Mouse (Mus musculus) cerebellum, adult 9-11 months (tissue): ENCODE data around the gene Tmem79.
"Not testable (repeated sequence)": the region's sequence is repeated elsewhere in the genome, so short reads cannot be mapped to it uniquely, and the experiment has no call there.

Experiments used
- DNase-seq: peaks from one replicate; pipeline ENCODE4 v3.0.0; 2022

Tmem79 gene

DNA sequence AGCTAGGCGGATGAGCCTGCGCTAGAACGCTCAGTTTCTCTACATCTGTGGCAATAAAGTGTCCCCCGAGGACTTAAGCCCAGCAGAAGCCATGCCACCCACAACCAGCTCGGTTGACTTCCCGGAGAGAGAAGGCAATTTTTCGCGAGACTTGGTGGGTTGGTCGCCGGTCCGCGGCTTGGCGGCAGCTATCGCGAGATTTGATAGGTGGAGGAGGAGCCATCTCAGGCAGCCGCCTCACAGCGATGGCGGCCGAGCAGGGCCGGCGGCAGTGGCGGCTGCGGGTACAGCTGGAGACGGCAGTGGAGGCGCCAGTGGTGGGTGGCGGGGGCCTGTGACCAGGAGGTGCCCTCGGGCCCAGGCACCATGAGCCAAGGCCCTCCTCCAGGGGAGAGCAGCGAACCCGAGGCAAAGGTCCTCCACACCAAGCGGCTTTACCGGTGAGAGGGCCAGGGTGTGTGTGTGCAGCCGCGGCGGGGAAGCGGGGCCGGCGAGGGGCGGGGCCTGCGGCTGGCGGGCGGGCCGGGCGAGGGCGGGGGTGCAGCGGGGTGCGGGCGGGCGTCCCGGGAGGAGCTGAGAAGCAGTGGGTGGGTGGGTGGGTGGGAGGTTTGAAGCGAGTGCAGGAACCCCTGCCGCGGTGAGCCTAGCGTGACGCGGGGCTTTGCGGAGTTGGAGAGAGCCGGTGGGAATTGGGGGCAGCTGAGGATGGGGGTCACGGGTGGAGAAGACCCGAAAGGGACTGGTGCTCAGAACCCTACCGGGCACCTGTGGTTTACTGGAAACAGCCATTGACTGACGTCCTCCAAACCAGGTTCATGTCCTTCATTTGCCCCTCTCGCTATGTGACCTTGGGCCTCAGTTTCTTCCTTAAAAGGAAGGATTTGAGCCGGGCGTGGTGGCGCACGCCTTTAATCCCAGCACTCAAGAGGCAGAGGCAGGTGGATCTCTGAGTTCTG, at the start of gene Tmem79, which contains the start of gene Smg5:
Gene Tmem79, minus strand, starts transcription at position 91 of the 956 bp plus-strand sequence.
Gene Smg5, plus strand, starts transcription at position 203 of the 956 bp plus-strand sequence.
- DNase-seq, result peak; percentile 95

DNA sequence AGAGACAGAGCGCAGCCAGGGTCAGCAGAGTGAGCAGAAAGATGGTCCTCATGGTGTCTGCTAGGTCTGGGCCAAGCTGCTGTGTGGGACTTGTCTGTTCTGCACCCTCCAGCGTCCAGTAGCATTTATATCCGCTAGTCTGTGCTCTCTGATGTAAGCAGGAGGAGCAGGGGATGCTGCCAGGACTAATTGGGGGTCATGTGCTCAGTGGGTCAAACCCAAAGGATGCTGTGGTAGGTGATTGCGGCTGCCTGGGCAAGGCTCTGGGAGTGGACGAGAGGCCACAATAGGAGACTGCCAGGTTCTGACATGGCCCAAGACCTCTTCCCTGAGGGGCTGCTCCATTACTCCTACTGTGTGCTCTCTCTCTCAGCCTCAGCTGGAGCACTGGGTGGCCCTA, 48.4 kb upstream of the Tmem79 start, which contains the start of gene Bglap:
Gene Bglap, minus strand, starts transcription at position 101 of the 400 bp plus-strand sequence.
- no peak for DNase-seq

DNA sequence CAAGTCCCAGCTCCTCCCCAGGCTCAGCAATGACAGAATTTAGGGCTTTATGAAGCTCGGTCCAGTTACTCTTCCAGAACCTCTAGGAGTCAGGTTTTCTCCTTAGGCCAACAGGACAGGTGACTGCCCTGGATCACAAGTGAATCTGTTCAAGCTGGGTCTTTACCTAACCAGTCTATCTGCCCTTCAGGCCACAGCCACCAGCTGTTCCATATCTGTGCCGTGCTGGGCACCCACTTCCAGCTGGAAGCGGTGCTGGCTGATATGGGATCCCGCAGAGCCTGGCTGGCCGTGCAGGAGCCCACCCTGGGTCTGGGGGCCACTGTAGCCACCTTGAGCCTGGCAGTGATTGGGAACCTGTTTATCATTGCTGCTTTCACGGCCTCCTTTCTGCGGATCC, 46.4 kb upstream of the Tmem79 start:
- DNase-seq, result not testable (repeated sequence)

DNA sequence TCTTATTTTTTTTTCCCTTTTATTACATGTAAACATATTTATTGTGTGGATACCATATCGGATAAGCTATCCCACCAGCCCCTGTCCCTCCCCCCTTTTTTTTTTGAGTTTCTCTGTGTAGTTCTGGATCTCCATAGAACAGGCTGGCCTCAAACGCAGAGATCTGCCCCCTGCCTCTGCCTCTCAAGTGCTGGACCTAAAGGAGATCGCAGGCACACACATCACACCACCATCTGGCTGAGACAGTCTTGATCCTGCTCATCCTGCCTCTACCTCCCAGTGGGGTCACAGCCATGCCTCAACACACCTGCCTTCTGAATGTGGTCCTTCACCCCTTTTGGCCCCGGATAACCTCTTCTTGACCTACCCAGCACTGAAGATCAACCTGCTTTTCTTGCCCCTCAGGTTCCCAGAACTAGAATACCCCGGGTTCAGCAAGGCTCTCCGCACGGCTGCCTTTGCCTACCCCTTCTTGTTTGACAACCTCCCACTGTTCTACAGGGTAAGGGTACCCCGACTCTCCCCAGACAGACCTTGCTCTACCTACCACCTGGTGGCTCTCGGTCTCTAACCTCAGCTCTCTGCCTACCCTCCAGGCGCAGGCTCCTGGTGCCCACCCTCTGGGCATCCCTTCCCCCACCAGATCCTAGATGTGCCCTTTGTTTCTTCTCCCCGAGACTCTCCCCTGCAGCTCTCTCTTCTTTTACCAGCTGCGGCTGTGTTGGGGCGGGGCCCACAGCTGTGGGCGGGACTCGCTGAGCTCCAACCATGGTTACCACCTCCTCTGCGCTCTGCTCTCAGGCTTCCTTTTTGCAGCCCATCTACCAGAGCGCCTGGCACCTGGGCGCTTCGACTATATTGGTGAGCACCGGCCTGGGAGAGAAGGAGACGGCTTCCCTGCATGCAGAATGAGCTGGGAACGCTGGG, 45.7 kb upstream of the Tmem79 start:
- not testable (repeated sequence) for DNase-seq

DNA sequence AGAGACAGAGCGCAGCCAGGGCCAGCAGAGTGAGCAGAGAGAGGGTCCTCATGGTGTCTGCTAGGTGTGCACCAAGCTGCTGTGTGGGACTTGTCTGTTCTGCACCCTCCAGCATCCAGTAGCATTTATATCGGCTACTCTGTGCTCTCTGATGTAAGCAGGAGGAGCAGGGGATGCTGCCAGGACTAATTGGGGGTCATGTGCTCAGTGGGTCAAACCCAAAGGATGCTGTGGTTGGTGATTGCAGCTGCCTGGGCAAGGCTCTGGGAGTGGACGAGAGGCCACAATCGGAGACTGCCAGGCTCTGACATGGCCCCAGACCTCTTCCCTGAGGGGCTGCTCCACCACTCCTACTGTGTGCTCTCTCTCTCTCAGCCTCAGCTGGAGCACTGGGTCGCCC, 42.7 kb upstream of the Tmem79 start, which contains the start of gene Bglap2:
Gene Bglap2, minus strand, starts transcription at position 101 of the 400 bp plus-strand sequence.
- not testable (repeated sequence) for DNase-seq

DNA sequence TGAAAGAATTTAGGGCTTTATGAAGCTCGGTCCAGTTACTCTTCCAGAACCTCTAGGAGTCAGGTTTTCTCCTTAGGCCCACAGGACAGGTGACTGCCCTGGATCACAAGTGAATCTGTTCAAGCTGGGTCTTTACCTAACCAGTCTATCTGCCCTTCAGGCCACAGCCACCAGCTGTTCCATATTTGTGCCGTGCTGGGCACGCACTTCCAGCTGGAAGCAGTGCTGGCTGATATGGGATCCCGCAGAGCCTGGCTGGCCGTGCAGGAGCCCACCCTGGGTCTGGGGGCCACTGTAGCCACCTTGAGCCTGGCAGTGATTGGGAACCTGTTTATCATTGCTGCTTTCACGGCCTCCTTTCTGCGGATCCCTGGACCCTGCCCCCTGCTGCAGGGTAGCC, 40.7 kb upstream of the Tmem79 start:
- not testable (repeated sequence) for DNase-seq

DNA sequence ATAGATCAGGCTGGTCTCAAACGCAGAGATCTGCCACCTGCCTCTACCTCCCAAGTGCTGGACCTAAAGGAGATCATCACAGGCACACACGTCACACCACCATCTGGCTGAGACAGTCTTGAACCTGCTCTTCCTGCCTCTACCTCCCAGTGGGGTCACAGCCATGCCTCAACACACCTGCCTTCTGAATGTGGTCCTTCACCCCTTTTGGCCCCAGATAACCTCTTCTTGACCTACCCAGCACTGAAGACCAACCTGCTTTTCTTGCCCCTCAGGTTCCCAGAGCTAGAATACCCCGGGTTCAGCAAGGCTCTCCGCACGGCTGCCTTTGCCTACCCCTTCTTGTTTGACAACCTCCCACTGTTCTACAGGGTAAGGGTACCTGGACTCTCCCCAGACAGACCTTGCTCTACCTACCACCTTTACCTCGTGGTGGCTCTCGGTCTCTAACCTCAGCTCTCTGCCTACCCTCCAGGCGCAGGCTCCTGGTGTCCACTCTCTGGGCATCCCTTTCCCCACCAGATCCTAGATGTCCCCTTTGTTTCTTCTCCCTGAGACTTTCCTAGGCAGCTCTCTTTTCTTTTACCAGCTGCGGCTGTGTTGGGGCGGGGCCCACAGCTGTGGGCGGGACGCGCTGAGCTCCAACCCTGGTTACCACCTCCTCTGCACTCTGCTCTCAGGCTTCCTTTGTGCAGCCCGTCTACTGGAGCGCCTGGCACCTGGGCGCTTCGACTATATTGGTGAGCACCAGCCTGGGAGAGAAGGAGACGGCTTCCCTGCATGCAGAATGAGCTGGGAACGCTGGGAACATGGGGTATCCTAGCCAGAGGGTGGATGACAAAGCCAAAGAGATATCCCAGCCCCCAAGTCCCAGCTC, 40.0 kb upstream of the Tmem79 start:
- DNase-seq, result not testable (repeated sequence)

DNA sequence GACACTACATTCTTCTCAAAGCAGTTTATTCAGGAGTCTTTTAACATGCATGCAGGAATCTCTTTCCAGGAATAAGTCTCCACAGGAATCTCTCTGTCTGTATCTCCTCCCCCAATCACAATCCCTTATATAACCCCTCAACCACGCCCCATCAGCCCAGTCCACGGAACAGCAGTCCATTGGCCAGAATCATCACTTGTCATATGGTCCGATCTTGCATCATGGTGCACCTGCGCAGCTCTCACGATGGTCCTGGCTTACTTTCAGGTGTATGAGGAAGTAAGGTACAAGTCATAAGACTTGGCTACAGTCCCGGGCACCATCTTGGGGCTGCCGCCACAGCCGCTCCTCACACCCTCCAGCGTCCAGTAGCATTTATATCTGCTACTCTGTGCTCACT, 36.7 kb upstream of the Tmem79 start, which contains the start of gene Bglap3:
Gene Bglap3, minus strand, starts transcription at position 101 of the 400 bp plus-strand sequence.
- DNase-seq, result not testable (repeated sequence)

DNA sequence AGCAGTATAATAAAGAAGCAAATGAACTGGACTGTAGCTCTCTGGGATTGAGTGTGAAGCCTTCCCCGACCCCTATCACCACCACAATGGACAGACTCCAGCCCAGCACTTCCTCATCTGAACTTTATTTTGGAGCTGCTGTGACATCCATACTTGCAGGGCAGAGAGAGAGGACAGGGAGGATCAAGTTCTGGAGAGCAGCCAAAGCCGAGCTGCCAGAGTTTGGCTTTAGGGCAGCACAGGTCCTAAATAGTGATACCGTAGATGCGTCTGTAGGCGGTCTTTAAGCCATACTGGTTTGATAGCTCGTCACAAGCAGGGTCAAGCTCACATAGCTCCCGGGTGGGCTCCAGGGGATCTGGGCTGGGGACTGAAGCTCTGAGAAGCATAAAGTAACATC, 32.6 kb upstream of the Tmem79 start:
- DNase-seq, result not testable (repeated sequence)

DNA sequence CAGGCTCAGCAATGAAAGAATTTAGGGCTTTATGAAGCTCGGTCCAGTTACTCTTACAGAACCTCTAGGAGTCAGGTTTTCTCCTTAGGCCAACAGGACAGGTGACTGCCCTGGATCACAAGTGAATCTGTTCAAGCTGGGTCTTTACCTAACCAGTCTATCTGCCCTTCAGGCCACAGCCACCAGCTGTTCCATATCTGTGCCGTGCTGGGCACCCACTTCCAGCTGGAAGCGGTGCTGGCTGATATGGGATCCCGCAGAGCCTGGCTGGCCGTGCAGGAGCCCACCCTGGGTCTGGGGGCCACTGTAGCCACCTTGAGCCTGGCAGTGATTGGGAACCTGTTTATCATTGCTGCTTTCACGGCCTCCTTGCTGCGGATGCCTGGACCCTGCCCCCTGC, 31.6 kb upstream of the Tmem79 start:
- DNase-seq, result not testable (repeated sequence)

DNA sequence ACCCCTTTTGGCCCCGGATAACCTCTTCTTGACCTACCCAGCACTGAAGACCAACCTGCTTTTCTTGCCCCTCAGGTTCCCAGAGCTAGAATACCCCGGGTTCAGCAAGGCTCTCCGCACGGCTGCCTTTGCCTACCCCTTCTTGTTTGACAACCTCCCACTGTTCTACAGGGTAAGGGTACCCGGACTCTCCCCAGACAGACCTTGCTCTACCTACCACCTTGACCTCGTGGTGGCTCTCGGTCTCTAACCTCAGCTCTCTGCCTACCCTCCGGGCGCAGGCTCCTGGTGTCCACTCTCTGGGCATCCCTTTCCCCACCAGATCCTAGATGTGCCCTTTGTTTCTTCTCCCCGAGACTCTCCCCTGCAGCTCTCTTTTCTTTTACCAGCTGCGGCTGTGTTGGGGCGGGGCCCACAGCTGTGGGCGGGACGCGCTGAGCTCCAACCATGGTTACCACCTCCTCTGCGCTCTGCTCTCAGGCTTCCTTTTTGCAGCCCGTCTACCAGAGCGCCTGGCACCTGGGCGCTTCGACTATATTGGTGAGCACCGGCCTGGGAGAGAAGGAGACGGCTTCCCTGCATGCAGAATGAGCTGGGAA, 31.0 kb upstream of the Tmem79 start:
- DNase-seq, result not testable (repeated sequence)

DNA sequence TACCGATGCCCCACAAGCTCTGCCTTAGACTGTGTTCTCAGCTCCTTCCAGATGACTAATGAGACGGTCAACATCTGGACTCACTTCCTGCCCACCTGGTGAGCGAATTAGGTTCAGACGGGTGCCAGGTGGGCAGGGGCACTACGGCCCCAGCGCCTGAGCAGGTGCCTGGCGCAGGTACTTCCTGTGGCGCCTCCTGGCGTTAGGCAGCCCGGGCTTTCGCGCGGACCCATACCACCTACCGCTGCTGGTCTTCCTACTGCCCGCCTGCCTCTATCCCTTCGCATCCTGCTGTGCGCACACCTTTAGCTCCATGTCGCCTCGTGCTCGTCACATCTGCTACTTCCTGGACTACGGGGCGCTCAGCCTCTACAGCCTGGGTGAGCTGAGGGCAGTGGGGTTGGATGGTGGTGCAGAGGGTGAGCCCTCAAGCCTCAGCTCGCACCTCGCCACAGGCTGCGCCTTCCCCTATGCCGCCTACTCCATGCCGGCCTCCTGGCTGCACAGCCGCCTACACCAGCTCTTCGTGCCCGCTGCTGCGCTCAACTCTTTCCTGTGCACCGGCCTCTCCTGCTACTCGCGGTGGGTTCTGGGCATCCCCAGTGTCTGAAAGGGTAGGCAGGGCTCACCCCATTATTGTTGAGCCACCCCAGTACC, 29.9 kb upstream of the Tmem79 start:
- no peak for DNase-seq

DNA sequence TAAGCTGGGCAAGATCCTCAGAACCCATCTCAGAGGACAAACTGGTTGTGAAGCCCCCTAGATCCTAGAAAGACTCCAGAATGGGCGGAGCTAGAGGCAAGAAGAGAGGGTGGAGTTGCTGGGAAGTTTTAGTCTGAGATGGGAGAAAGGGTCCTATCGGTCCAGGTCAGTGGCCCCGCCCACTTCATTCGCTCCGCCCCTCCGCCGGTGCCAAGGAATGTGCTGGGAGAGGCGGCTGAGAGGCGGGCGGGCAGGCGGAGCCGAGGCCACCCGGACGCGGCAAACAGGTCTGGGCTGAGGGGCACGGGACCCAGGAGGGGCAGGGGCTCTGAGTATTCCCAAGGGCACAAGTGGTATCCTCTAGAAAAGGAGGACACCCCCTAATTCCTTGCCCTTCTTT, 28.4 kb upstream of the Tmem79 start, which contains the start of gene Paqr6:
Gene Paqr6, plus strand, starts transcription at position 248 of the 400 bp plus-strand sequence.
- DNase-seq, result peak; percentile 49

DNA sequence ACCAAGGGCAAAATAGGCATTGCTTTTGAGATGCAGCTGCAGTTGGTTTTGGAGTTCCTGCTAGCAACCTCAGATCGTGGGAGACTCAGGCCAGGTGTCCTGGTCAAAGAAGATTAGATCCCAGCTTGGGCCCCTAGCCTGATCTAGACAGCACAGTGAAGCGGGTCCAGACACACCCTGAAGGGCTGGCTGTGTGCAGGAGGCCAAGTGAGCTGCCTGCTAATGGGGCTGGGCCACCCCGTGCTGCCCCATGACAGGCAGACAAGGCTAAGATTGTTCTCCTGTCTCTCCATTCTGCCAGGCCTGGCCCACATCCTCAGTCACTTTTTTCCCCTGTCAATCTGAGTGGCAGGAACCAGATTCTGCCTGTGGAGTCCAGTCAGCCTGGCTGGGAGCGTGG, 27.8 kb upstream of the Tmem79 start:
- peak; percentile 51 for DNase-seq

DNA sequence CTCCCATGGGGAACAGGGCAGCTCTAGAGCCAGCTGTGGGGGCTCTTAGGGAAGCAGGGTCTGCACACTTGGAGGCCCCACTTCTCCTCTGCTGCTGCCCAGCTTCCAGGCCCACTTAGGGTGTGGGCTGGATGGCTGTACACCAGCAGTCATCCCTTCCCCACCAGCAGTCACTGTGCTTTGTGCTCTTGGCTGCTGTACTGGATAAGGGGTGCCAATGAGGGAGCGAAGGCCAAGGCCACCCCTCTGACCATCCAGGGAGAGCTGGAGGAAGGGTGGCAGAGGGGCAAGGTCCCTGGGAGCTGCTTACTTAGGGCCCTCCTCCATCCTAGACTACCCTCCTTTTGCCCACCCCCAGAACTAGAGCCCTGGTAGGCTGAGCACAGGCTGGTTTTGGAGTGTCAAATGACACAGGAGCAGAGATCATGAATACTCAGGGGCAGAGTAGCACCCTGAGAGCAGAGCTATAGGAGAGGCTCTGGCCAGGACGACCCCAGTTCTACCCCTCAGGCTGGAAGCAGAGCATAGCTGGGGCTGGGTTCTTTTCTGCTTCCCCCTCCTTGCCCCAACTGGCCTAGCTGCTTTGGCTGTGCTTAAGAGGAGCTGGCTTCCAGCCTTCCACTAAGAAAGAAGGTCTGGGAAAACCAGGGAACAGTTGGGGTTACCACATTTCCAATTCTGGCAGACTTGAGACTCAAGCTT, 25.8 kb upstream of the Tmem79 start:
- DNase-seq, result peak; percentile 40

DNA sequence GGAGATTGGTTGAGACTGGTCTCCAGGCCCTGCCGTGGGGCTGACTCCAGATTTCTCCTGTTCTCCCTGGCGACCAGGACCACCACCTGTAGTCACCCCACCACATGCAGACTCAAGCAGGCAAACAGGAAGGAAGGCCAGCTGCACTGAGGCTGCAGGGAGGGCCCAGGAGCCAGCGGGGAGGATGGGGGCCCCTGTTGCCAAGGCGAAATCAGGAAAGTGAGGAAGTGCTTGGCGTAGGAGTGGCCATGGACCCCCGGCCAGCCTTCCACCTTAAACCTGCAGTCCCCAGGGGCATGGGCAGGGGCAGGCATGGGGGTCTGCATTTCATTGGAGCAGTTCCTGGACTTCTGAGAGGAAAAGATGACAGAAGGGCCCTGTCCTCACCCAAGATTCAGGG, 25.1 kb upstream of the Tmem79 start:
- no peak for DNase-seq

DNA sequence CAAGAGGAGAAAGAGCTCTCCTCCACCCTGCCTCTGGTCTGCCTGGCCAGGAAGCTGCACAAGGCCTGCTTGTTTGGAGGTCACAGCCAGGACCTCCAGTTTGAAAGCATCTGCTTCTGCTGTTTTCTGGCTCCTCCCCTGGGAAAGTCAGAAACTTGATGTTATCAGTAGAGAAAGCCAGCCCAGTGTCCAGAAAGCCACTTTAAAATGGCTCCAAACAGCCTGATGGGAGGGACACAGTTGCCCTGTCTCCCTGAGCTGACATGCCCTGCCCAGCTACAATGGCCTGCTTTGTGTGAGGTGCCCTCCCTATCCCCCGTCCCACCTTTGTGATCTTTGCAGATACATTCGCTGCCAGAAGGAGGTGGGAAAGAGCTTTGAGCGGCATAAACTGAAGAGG, 24.0 kb upstream of the Tmem79 start:
- no peak for DNase-seq

DNA sequence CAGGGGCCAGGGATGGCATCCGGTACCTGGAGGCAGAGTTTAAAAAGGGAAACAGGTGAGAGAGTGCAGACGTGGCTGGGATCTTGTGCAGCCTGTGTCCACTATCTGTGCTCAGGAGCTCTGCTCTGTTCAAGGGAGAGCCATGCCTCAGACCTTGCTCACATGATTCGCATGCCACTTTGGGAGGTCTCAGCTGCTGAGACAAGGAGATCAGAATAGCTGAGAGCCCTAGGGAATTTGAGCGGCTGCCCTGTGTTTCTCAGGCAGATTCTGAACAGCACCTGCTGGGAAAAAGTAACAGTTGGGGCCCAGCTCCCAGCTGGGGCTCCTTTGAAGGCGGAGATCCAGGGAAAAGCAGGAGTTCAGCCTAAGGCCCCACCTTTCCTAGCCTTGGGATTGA, 23.6 kb upstream of the Tmem79 start:
- no peak for DNase-seq

DNA sequence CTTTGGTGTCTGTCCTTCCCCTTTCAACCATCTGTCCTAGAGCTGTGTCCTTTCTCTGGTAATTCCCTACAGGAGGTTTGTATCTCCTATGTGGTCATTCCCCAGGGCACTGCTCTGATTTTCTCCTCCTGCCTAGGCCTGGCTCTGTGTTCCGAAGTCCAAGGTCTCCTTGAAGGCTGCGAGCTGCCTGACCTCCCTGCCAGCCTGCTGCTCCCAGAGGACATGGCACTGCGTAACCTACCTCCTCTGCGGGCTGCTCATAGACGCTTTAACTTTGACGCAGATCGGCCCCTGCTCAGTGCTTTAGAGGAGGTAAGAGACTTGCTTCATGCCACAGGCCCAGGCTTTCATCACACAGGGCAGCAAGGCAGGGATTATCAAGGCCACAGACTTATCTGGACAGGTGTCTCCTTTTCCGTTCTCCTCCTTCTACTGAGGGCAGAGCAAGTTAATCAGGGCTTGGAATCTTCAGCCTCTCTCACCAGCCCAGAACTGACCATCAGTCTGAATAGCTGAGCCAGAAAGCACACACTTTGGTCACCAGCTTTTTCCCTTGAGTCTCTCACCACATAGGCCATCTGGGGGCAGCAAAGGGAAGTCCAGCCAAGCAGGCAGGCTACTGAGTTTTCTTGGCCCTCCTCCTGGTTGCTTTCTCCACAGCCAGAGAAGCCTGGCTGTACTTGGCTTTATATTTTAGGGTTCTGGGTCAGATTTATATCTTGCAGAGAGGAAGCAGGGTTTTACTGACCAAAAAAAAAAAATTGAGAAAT, 18.6 kb upstream of the Tmem79 start:
- peak; percentile 60 for DNase-seq
